Mouse (Mus musculus): ENCODE measurements around the gene Exosc8. TPM values are rescaled to one million over a fixed set of nuclear protein-coding genes. Genes with fewer than 3 reads are reported as not detected.
"Not testable (repeated sequence)": the region's sequence is repeated elsewhere in the genome, so short reads cannot be mapped to it uniquely, and the experiment has no call there.

Gene Exosc8
- 10 to 100 TPM; 19.0 to 22.1 TPM for total RNA-seq (2021)

DNA sequence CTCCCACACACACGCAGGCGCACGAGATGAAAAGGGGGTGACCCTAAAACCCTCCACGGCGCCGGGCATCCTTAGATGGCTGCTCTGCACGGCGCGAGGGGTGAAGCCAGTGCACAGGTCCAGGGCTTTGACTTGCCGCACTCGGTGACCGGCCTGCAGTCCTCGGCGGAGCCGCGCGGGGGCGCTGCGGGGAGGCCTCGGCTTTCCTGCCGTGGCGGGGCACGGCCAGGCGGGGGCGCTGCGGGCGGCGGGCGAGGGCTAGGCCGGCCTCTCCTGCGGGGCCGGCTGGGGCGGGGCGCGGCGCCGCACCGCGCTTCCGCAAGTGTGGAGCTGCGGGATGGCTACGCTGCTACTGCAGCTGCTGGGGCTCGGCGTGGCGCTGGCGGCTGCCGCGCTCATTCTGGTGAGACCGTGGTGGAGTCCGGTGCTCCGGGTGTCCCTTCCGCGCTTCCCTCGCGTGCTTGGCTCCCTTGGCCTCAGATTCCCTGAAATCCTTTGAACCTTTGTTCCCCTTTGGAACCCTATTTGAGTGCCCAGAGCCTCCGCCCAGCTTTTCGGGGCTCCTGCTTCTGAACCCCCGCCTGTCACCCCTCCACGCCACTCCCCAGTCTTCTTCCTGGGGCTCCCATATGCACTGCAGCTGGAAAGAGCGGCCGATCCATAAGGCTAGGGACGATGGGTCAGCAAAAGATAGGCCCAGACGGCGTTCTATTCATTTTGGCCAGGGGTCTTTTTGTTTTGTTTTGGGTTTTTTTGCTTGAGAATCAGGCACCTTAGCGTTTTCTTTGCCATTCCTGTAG is at the start of gene Exosc8, which contains the start of gene Alg5:
Exosc8 (minus strand) TSS at position 147 of the 800 bp plus-strand sequence.
Alg5 (plus strand) TSS at position 293 of the 800 bp plus-strand sequence.
- intact Hi-C loops (cut with DNase I), result loop anchor here (5.0 kb wide), 1 partner anchor 72 kb away; the partner anchor contains the start of gene Rfxap
- DNase-seq, result peak; percentile 96 to 97

DNA sequence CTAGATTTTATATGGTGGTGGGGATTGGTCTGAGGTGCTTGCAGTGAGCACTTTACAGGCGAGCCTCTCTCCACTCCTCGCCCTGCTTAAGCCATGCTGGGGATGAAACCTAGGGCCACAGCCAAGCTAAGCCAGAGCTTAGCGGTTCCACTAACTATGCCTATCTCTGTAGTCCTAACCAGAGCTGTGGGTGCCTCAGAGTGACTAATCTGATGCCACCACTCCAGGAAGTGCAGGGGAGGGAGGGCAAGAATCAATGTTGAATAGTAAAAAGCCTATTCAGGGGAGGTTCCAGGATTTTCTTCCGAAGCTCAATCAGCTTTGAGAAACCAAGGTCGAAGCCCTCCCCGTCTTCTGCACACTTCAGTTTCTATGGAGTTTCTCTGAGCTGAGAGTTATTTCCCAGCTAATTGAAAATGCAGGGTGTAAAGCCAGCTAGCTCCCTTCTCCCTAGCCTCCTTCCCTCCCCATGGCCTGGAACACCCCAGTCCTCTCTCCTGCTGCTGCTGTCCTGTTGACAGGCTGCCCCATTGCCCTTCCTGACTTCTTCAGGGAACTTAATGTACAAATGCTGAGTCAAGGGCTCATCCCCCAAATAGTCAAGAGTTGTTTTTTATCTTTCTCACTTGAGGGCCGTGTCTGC is 40.9 kb upstream of the Exosc8 start:
- intact Hi-C loops (cut with DNase I), result no loop called here
- DNase-seq, result no peak

DNA sequence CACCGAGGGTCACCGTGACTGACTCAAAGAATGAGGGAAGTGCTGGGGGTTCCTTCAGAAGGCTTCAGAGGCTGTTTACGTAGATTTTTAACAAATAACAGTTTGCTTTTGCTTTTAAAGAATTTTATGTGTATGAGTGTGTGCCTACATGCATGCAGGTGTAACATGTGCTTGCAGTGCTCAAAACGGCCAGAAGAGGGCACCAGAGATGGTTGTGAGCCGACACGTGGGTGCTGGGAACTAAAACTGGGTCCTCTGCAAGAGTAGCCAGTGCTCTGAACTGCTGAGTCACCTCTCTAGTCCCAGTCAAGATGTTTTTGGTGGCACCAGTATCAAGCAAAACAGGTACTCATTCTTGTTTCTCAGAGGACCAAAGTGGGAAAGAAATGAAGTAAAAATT is 38.4 kb upstream of the Exosc8 start:
- intact Hi-C loops (cut with DNase I), result no loop called here
- DNase-seq, result no peak

DNA sequence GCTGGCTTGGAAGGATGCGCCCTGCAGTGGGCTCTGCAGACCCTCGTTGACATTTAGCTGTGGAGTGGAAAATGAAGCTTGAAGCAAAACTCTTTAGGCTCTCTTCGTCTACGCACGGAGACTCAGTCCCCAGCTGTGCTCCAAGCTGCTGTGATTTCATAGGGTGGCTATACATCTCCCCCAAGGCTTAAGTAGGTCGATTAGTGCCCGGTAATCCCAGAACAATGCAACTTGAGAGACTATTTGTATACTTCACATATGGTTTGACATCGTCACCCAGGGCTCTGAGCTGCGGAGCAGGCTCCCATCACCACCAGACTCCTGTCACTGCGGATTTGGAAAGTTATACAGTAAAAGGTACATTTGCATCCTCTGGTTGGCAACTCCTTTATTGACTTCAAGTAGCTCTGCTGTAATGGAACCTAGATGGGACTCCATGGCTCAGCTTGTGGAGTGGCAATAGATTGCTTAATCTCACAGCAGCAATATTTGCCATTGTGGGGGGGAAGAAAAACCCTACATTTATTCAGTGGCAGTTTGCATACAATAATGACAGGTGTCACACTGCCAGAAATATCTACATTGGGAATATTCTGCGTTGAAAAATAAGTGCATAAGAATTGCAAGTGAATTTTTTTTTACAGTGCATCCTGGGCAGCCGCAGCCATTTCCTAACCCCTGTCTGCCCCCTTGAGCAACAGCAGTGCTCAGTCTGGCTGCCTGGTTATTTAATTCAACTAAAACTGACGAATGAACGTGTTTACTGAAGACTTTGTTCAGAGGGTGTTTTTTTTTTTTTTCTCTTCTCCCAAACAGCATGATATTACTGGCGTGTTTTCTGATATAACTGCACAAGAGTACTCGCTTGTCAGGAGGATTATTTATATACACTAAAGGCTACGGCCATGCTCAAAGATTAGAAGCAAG is 34.4 kb upstream of the Exosc8 start:
- intact Hi-C loops (cut with DNase I), result no loop called here

DNA sequence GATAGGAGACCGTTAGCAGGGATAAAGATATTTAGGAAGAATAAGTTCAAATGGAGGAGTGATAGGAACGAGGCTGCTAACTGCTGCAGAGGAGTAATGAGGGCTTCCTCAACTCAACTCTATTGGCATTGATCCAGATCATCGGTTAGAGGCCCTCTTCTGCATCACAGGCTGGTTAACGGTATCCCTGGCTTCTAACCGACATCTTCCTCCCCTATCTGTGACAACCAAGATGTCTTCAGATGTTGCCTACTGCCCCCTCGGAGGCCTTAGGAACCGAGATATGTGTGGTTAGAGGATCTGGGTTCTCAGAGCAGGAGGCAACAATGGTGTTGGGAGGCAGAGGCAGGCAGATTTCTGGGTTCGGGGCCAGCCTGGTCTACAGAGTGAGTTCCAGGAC is 33.4 kb upstream of the Exosc8 start:
- intact Hi-C loops (cut with DNase I), result no loop called here
- no peak for DNase-seq

More for the DNA sequence above, 34.4 kb upstream of the Exosc8 start:
- DNase-seq, result no peak

DNA sequence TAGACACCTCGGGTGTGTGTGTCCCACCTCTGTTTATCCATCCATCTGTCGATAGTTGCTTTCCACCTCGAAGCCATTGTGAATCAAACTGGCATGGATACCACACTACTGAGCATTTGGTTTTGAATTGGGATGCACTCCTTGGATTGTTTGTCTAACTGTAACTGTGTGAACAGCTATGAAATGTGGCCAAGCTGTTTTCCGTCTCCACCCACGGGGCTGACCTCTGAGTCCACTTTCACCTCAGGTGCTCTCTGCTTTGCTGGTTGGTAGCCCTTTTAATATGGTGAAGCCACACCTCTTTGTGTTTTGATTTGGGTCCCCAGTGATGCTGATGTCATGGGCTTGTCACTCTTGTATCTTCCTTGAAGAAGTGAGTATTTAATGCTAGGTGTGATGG is 31.6 kb upstream of the Exosc8 start:
- intact Hi-C loops (cut with DNase I), result no loop called here
- no peak for DNase-seq

DNA sequence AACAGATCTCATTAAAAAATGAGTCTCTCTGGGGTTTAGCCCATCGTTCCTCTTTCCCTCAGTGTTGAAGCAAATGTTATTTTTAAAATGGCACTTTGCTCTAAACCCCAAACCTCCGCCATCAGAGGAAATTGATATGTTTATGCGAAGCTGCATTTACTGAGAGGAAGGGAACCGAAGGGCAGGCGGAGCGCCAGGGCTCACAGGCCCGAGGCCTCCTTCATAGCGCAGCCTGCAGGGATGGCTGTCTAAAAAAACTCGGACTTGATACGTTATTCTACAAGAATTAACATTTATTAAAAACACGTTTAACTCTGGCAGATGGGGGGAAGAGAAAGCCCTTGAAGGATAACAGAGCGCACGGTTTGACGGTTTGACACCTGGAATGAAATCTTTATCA is 30.8 kb upstream of the Exosc8 start:
- no peak for DNase-seq
- intact Hi-C loops (cut with DNase I), result no loop called here

DNA sequence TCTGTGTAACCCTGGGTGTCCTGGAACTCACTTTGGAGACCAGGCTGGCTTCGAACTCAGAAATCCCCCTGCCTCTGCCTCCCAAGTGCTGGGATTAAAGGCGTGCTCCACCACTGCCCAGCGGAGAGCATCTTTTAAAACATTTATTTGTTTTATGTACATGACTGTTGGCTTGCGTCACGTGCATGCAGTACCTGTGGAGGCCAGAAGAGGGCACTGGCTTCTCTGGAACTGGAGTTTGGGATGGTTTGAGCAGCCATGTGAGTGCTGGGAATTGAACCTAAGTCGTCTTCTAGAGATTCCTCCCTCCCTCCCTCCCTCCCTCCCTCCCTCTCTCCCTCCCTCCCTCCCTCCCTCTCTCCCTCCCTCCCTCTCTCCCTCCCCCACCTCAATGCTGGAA is 30.3 kb upstream of the Exosc8 start:
- DNase-seq; intact Hi-C loops (cut with DNase I): not testable (repeated sequence)

DNA sequence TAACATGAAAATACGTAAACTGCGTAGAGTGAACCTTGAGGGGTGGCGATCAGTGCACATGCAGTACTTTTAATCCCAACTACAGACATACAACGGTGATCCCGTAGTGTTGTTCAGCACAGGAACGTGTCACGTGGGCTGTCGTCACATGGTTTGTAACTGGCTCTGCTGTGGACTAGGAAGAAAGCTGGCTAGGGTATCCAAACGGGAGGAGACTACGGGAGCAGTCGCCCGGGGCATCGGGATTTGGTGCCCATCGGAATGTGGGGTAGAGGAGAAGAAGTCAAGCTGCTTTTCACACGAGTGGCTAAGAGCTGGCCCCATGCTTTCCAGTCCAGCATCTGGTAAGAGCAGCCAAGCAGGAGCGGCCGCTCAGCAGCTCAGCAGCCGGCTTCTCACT is 29.2 kb upstream of the Exosc8 start:
- intact Hi-C loops (cut with DNase I), result no loop called here
- DNase-seq, result peak; percentile 21 to 36

DNA sequence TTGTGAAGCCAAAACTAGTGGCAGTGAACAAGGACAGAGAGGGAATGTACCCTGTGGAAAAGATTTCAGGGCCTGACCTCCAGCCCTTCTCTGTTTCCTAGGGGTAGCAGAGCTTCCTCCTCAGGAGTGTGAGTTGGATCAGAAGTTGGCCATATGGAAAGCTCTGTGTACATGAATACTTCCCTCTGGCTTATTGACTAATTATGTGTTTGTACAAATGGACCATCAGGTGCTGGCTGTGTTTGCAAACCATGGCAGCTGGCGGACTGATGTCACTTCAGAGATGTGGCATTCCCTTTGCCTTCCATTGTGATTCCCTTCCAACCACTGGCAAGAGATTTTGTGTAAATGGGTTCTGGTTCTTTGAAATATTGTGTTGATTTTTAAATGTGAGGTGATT is 26.1 kb upstream of the Exosc8 start:
- DNase-seq, result no peak
- intact Hi-C loops (cut with DNase I), result no loop called here

DNA sequence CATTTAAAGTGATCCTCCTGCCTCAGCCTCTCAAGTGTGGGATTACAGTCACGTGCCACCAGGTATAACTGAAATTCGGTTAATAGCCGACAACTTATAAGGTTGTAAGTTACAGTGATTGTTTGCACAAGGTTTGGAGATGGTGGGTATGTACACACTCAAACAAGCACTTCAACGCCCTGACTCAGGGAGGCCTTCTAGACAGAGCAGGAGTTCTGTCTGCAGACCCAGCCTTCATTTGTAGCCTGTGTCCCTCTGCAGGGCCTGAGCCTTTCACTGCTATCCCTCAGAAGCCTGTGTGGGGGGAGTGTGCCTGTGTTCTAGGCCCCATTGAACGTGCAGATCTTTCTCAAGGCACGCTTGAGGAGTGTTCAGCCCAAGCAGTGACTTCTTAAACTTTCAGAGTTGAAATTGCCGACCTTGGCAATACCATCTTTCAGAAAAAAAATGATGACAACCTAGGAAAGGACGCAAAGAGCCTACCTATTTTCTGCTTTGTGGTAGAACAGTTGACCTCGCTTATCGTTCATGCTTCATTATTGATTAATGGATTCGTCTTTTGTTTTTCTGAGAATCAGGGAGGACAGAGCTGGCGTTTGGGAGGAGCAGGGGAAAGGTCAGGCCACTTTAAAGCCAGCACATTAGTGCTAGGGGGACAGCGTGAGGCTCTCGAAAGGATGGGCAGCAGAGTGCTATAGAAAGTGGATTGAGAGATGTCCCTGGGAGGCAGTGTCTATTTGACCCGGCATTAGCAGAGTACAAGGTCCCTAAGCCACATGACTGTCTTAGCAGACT is 25.3 kb upstream of the Exosc8 start:
- intact Hi-C loops (cut with DNase I), result no loop called here
- DNase-seq, result no peak

DNA sequence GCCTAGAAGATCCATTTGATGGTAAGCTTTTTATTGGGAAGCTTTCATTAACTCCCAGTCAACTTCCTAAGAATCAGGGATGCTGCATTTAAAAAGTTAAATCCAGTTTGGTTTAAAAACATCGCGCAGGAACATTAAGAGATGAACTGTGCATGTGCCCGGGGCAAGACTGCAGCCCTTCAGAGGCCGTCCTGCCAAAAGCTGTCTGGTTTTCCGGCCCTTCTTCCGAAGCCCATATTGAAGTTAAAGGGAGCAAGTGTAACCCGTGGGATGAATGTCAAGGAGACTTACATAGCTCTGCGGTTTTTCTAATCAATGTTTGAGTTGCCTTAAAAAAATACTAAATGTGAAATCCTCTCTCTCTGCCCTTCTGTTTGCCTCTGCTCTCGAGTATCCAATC is 24.0 kb upstream of the Exosc8 start:
- no peak for DNase-seq
- intact Hi-C loops (cut with DNase I), result no loop called here

DNA sequence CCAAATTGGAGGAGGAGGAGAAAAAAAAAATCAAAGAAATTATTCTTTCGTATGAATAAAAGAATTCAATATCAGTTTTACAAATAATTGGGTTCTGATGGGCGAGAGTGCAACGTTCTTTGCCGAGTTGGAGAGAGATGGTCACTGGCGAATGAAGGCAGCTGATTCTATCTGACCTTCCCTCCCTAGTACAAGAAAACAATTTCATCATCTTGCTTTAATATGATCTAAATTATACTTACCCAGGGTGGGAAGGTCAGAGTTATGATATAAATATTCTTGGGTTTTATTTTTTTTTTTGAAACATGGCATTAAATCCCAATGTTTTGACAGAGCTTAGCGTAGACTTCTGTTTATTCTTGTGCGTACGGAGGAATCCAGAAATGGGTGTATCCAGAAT is 22.3 kb upstream of the Exosc8 start:
- intact Hi-C loops (cut with DNase I), result no loop called here
- no peak for DNase-seq

DNA sequence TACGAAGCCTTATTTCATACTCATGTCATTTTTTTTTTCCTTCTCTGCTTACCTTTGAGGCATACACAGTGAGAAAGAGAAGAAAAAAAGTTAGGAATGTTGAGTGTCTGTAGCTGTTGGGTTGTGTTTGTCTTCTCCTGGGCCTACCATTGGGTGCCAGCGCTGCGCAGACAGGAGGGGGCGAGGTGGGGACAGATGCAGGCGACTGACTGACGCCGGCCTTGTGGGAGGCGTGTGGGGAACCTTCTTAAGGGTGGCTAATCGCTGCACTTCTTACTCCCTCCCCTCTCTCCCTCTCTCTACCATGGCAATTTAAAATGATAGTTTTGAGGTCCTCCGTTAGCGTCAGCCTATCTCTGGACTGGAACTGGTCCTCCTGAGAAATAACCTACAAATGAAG is 20.9 kb upstream of the Exosc8 start:
- intact Hi-C loops (cut with DNase I), result no loop called here
- peak; percentile 8 to 17 for DNase-seq

DNA sequence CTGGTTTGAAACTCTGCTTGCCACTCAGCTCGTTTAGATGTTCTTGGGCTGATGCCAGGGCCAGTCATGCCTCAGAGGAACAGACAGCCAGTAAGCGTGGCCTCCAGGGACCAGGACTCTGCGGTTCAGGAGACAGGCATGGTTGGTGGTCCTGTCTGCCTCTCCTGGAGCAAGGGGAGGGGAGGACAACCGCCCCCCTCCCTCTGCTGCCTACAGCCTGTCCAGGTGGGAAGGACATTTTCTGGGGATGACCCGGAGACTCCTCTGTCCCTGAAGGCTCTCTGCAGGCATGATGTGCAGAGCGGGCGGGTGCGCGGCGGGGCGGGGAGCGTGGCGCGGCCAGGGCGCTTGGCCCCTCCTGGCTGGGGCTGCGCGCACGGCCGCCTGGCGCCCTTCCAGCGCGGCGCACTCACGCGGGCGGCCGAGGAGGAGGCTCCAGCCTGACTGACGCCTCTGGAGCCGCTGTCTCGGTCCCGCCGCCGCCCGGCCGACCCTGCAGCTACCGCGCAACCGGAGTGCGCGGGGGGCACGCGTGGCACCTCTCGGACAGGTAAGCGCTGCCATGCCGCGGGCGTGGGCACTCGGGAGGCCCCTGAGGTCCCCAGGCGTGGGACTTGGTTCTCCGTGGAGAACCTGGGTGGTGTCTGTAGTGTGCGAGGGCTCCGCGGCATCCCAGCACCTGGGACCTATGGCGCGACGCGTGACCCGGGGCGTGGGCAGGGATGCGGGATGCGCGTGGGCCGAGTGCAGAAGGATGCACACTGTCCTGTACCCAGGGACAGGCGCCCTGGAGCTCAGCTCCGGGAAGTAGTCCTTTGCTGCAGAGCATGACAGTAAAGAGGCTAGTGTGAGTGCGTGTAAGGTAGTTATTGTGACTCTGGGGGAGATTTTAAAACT is 20.2 kb upstream of the Exosc8 start, which contains the start of gene Smad9:
Smad9 (plus strand) TSS at position 438 of the 897 bp plus-strand sequence.
- intact Hi-C loops (cut with DNase I), result no loop called here
- peak; percentile 63 to 65 for DNase-seq

DNA sequence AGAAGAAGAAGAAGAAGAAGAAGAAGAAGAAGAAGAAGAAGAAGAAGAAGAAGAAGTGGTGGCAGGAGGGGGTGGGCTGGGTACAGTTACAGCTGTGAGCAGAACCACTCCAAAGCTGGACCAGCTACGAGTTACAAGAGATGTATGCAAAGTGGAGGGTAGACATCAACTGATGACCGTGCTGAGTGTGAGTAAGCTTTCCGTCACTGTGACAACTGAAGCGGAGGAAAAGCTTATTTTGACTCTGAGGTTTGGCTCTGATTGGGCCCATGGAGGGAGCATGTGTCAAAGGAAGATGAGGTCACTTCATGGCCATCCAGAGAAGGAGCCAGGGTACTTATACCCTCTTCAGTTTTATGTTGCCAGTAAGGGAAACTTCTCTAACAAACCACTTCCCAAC is 18.2 kb upstream of the Exosc8 start:
- no peak for DNase-seq
- intact Hi-C loops (cut with DNase I), result no loop called here

DNA sequence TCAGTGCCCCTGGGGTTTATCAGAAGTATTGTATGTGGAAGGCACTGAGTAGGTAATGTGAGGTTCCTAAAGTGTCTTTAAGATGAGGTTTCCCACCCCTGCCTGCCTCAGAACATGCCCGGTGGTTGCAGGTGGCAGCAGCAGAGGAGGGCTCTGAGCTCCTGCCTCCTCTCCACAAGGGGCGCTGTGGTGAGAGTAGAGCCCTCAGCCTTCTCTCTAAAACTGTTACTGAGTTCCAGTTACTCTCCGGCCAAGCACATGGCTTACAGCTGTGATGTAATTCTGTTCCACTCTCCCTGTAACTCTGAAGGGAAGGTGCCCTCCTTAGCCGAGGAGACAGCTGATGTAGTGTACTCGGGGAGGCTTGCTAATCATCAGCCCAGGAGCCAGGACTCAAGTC is 10.6 kb upstream of the Exosc8 start:
- intact Hi-C loops (cut with DNase I), result no loop called here
- DNase-seq, result no peak

DNA sequence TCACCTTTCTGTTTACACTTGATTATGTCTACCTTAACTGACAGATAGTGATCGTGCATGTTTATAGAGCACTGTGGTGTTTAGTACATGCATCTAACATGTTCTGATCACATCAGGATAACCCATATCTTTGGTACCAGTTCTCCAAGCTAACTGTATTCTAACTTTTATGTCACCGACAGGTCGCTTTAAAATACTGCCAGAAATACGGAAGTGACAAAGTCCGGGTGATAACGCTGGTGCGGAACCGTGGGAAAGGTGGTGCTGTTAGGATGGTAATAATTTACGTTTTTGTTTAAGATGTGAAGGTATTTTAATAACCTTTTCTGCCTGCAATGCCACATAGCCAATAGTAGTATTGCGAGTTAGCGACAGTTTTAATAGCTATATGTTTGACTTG is 6.8 kb upstream of the Exosc8 start:
- intact Hi-C loops (cut with DNase I), result no loop called here

DNA sequence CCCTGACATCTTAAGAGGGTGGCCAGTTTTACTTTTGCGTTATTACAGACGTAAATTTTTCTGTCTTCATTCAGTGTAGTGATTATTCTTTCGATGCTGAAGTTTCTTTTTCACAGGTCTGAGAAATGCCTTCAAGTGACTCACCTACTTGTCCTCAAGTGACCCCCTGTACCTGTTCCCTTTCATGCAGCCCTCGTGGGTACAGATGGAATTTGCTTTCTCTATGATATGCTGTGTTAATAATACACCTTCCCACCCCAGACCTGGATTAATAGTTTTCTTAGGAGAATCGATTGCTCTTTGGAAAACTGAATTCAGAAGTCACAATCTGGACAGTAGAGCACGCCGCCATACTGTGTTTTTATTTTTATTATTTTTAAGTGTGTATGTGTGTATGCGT is 2.1 kb upstream of the Exosc8 start:
- no peak for DNase-seq
- intact Hi-C loops (cut with DNase I), result loop anchor here (5.0 kb wide), 1 partner anchor 70 kb away; the partner anchor contains the start of gene Rfxap

More for the DNA sequence above, 6.8 kb upstream of the Exosc8 start:
- DNase-seq, result no peak
